Mouse (Mus musculus): ENCODE results near the gene Pomgnt2. TPM values are rescaled to one million over a fixed set of nuclear protein-coding genes. Genes with fewer than 3 reads are reported as not detected.

The Pomgnt2 gene
- polyA plus RNA-seq, 1 experiment = 3.2 TPM

DNA sequence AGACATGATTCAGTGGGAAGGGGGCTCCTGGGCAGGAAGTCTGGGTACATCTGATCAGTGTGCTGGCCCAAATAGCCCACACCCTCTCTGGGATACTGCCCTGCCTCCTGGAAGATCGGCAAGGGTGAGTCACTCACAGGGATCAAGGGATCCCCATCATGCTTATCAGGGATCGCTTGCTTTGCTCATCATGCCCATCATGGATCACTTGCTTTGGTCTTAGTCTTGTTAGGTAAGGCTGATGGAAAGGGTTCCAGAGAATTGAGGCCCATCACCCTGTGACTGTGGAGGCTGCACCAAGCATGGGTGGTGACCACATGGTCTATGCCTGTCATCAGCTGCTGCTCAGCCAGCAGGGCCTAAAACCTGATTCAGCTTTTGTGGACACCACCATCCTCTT lies 21.6 kb downstream of the Pomgnt2 start:
- Histone ChIP-seq H3K36me3 (ENCODE audit: control insufficient read depth, insufficient read depth, low read length) (no peaks in the 10 kb centered on the region), H3K27me3 (ENCODE audit: control insufficient read depth, insufficient read depth, low read length) (no peaks in the 10 kb centered on the region), H3K27ac (ENCODE audit: insufficient read depth, low read length) (no peak overlapping the region), H3K4me1 (ENCODE audit: control insufficient read depth, insufficient read depth, insufficient read length) (no peaks in the 10 kb centered on the region), H3K4me3 (ENCODE audit: extremely low read depth, insufficient read depth, insufficient read length) (no peak overlapping the region)
- WGBS = 94% methylated on average over 2 of the region's 2 CpGs
- TF ChIP-seq POLR2A (IDR thresholded peaks at IDR 0.05; ENCODE audit: low read depth, low read length) (no peak), CTCF (IDR thresholded peaks at IDR 0.05; ENCODE audit: extremely low read depth, insufficient read depth, insufficient read length, insufficient replicate concordance) (no peak)
- no peak for DNase-seq (ENCODE audit: low read depth in 1 of 2, low spot score in 2 of 2)

DNA sequence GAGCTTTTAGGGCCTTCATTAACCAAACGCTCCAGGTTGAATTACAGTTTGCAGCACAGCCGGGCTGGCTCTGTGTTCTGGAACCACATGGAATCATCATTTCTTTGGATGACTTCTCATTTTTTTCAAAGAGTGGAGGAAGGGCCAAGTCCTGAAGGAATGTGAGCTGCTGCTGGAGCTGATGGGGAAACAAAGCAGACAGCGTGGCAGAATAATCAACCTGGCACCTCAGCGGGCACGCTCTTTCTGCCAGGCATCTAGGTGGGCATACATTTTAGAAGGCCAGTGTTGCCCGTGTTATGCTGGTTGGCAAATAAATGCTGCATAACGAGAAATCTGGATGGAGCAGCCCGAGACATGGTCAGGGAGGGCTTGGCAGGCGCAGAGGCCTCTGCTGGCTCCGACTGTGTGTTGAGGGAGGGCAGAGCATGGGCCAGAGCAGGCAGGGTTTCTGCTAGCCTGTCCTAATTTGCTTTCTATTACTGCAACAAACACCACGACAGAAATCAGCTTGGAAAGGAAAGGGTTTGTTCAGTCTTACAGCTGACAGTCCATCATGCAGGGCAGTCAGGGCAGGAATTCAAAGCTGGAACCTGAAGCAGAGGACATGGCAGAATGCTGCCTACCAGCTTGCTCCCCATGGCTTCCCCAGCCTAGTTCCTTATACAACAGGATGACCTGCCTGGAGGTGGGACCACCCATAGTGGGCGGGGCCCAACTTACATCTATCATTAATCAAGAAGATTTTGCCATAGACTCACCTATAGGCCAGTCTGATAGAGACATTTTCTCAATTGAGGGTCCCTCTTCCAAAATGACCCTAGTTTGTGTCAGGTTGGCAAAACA lies 22.5 kb downstream of the Pomgnt2 start:
- Histone ChIP-seq H3K27me3 (ENCODE audit: control insufficient read depth, insufficient read depth, low read length) (no peaks in the 10 kb centered on the region), H3K4me1 (ENCODE audit: control insufficient read depth, insufficient read depth, insufficient read length) (no peaks in the 10 kb centered on the region), H3K36me3 (ENCODE audit: control insufficient read depth, insufficient read depth, low read length) (no peaks in the 10 kb centered on the region), H3K4me3 (ENCODE audit: extremely low read depth, insufficient read depth, insufficient read length) (no peak overlapping the region), H3K27ac (ENCODE audit: insufficient read depth, low read length) (no peak overlapping the region)
- 87% methylated on average over 12 of the region's 12 CpGs for WGBS
- no peak for DNase-seq (ENCODE audit: low read depth in 1 of 2, low spot score in 2 of 2)
- TF ChIP-seq POLR2A (IDR thresholded peaks at IDR 0.05; ENCODE audit: low read depth, low read length) = no peak
- TF ChIP-seq CTCF (IDR thresholded peaks at IDR 0.05; ENCODE audit: extremely low read depth, insufficient read depth, insufficient read length, insufficient replicate concordance) = no peak

DNA sequence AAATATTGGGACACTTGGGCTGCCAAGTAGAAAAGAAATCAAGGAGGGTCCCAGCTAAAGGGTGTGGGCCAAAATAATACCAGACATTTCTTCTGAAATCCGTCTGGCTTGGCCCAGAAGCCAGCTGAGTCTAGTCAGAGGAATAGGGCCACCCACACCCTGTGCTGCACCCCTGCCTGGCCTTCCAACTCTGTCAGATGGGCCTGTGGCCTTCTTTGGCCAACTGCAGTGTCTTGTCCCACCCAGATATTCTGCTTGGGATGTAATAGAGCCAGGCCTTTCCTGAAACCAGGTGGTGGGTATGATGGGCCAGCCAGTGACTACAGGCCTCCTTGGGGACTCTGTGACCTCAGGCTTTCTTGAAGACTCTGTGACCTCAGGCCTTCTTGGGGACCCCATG lies 23.7 kb downstream of the Pomgnt2 start:
- Histone ChIP-seq H3K27ac (ENCODE audit: insufficient read depth, low read length) (no peak overlapping the region), H3K27me3 (ENCODE audit: control insufficient read depth, insufficient read depth, low read length) (no peaks in the 10 kb centered on the region), H3K36me3 (ENCODE audit: control insufficient read depth, insufficient read depth, low read length) (no peaks in the 10 kb centered on the region), H3K4me1 (ENCODE audit: control insufficient read depth, insufficient read depth, insufficient read length) (no peaks in the 10 kb centered on the region), H3K4me3 (ENCODE audit: extremely low read depth, insufficient read depth, insufficient read length) (no peak overlapping the region)
- WGBS = 83% methylated on average over 1 of the region's 1 CpGs
- TF ChIP-seq CTCF (IDR thresholded peaks at IDR 0.05; ENCODE audit: extremely low read depth, insufficient read depth, insufficient read length, insufficient replicate concordance) (no peak), POLR2A (IDR thresholded peaks at IDR 0.05; ENCODE audit: low read depth, low read length) (no peak)
- DNase-seq (ENCODE audit: low read depth in 1 of 2, low spot score in 2 of 2) = no peak

DNA sequence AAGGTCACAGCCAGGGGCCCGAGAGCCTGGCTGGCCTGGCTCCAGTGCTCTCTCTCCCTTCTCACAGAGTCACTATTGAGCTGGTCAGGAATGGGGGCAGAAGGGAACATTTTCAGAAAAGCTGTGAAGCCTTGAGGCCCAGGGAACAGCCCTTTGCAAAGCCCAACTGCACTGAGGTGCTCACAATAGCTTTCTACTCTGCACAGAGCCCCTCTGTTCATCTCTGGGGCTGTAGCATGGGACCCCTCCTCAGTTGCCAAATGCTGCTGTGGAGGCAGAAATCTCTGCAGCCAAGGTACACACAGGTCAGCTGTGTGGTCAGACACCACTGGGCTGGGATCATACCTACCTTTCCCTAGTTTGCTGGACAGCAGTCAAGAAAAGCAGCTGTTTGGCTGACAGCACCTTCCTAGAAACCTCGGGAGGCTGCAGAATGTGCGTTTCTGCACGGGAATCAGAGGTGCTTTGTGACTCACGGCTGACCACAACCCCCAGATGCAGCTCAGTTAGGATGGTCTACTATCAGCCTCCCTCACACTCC lies 27.0 kb downstream of the Pomgnt2 start:
- Histone ChIP-seq H3K27ac (ENCODE audit: insufficient read depth, low read length) (no peak overlapping the region), H3K36me3 (ENCODE audit: control insufficient read depth, insufficient read depth, low read length) (no peaks in the 10 kb centered on the region), H3K4me1 (ENCODE audit: control insufficient read depth, insufficient read depth, insufficient read length) (no peaks in the 10 kb centered on the region), H3K27me3 (ENCODE audit: control insufficient read depth, insufficient read depth, low read length) (no peaks in the 10 kb centered on the region), H3K4me3 (ENCODE audit: extremely low read depth, insufficient read depth, insufficient read length) (no peak overlapping the region)
- 45% methylated on average over 5 of the region's 5 CpGs for WGBS
- TF ChIP-seq POLR2A (IDR thresholded peaks at IDR 0.05; ENCODE audit: low read depth, low read length) = no peak
- TF ChIP-seq CTCF (IDR thresholded peaks at IDR 0.05; ENCODE audit: extremely low read depth, insufficient read depth, insufficient read length, insufficient replicate concordance) = no peak
- no peak for DNase-seq (ENCODE audit: low read depth in 1 of 2, low spot score in 2 of 2)

DNA sequence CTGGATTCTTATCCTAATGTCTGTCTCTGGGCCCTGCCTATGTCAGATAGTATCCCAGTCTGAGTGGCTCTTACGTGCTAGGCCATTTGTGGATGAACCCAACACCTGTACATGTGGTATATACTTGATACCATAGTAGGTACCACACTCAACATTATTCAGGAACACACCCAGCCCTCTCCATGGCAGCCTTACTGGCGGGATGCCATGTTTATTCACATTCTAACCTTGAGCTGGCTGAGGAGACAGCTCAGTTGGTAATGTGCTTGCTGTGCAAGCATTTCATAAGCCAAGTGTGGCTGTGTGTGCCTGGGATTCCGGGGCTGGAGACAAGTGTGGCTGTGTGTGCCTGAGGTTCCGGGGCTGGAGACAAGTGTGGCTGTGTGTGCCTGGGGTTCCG lies 28.7 kb downstream of the Pomgnt2 start:
- Histone ChIP-seq H3K27me3 (ENCODE audit: control insufficient read depth, insufficient read depth, low read length) (no peaks in the 10 kb centered on the region), H3K4me1 (ENCODE audit: control insufficient read depth, insufficient read depth, insufficient read length) (no peaks in the 10 kb centered on the region), H3K4me3 (ENCODE audit: extremely low read depth, insufficient read depth, insufficient read length) (no peak overlapping the region), H3K36me3 (ENCODE audit: control insufficient read depth, insufficient read depth, low read length) (no peaks in the 10 kb centered on the region), H3K27ac (ENCODE audit: insufficient read depth, low read length) (no peak overlapping the region)
- no peak for DNase-seq (ENCODE audit: low read depth in 1 of 2, low spot score in 2 of 2)
- no peak for TF ChIP-seq CTCF (IDR thresholded peaks at IDR 0.05; ENCODE audit: extremely low read depth, insufficient read depth, insufficient read length, insufficient replicate concordance)
- no peak for TF ChIP-seq POLR2A (IDR thresholded peaks at IDR 0.05; ENCODE audit: low read depth, low read length)
- 84% methylated on average over 5 of the region's 5 CpGs for WGBS

DNA sequence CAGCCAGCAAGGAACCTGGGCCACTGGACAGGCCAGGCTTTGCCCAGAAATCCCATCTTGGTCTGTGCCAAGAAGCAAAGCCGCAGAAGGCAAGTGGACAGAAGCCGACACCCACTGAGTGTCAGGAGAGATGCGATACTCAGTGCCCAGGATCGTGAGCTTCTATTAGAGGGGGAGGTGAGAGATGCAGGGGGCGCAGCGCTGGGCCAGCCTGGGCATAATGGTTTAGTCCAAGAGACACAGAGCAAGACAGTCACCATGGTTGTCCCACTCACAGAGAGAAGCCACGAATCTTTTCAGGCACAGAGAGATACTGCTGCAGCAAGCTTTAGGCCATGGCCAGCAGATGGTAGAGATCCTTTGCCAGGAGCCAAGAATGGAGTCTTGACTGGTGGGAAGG lies 32.0 kb downstream of the Pomgnt2 start:
- no peaks in the 10 kb centered on the region for H3K4me1 ChIP-seq (ENCODE audit: control insufficient read depth, insufficient read depth, insufficient read length)
- H3K36me3 ChIP-seq (ENCODE audit: control insufficient read depth, insufficient read depth, low read length) = no peaks in the 10 kb centered on the region
- DNase-seq (ENCODE audit: low read depth in 1 of 2, low spot score in 2 of 2) = no peak
- TF ChIP-seq POLR2A (IDR thresholded peaks at IDR 0.05; ENCODE audit: low read depth, low read length) = no peak
- TF ChIP-seq CTCF (IDR thresholded peaks at IDR 0.05; ENCODE audit: extremely low read depth, insufficient read depth, insufficient read length, insufficient replicate concordance) = no peak
- H3K27me3 ChIP-seq (ENCODE audit: control insufficient read depth, insufficient read depth, low read length) = no peaks in the 10 kb centered on the region
- no peak overlapping the region for H3K27ac ChIP-seq (ENCODE audit: insufficient read depth, low read length)
- 93% methylated on average over 7 of the region's 7 CpGs for WGBS
- H3K4me3 ChIP-seq (ENCODE audit: extremely low read depth, insufficient read depth, insufficient read length) = no peak overlapping the region

All from spleen, adult 2 months (tissue).